Mouse (Mus musculus) hindbrain, embryonic 12.5 days (tissue): Measurements from ENCODE around the gene Rsph9. TPM values are rescaled to one million over a fixed set of nuclear protein-coding genes. Genes with fewer than 3 reads are reported as not detected.

ENCODE experiments used
- ATAC-seq: fragments of 200-750 bp; cut with Nextera tagmentation; 2 replicates; pipeline ENCODE4 v1.8.0; 2017; ENCODE audit warnings: moderate TSS enrichment; ENCODE audit not compliant: low FRiP score
- H3K27ac ChIP-seq: fragments of 300-500 bp; sonication (generic); 2 replicates; pipeline ENCODE4 v1.5.1; 2016; ENCODE audit warnings: mild to moderate bottlenecking
- H3K27me3 ChIP-seq: fragments of 300-500 bp; sonication (generic); 2 replicates; pipeline ENCODE4 v1.6.1; 2016; ENCODE audit warnings: mild to moderate bottlenecking
- H3K36me3 ChIP-seq: fragments of 300-500 bp; sonication (generic); 2 replicates; pipeline ENCODE4 v1.6.1; 2016; ENCODE audit warnings: mild to moderate bottlenecking
- H3K4me1 ChIP-seq: fragments of 300-500 bp; sonication (generic); 2 replicates; pipeline ENCODE4 v1.6.1; 2016
- H3K4me2 ChIP-seq: fragments of 300-500 bp; sonication (generic); replicated peaks from 2 replicates; pipeline ENCODE4 v1.6.1; 2016; ENCODE audit warnings: mild to moderate bottlenecking
- H3K4me3 ChIP-seq: fragments of 300-500 bp; sonication (generic); 2 replicates; pipeline ENCODE4 v1.5.1; 2016; ENCODE audit warnings: mild to moderate bottlenecking
- H3K9ac ChIP-seq: fragments of 300-500 bp; sonication (generic); 2 replicates; pipeline ENCODE4 v1.6.1; 2016; ENCODE audit warnings: mild to moderate bottlenecking, moderate library complexity
- H3K9me3 ChIP-seq: fragments of 300-500 bp; sonication (generic); replicated peaks from 2 replicates; pipeline ENCODE4 v1.6.1; 2016; ENCODE audit warnings: mild to moderate bottlenecking
- WGBS: fragments of 180-500 bp; shearing (Covaris S2); methylation state at CpG from one replicate; pipeline ENCODE4 v1.1.7; 2016; 5-methylcytosine and 5-hydroxymethylcytosine counted together
- polyA plus RNA-seq: library from polyadenylated mRNA; unstranded; fragments of >200 nt; fragmentation: Nextera tagmentation; extraction: Ambion mirVana; gene quantifications from 2 replicates; pipeline ENCODE4 v1.2.1, GENCODE M21; 2016

Gene Rsph9
- polyA plus RNA-seq, 1 experiment from 2014 or later: 21.5 TPM

- 96% methylated on average over 7 of the region's 7 CpGs for WGBS
Measured at GRCm38 (mm10) chr17:46162551-46162950, 18.5 kb upstream of the Rsph9 start.

GRCm38 (mm10) chr17:46161710-46162109 is 17.7 kb upstream of the Rsph9 start:
- peaks cover 24% of the 10 kb centered on the region for H3K4me1 ChIP-seq
- H3K4me2 ChIP-seq: peak overlapping the region; percentile 70
- no peaks in the 10 kb centered on the region for H3K9me3 ChIP-seq
- ATAC-seq: no peak
- H3K9ac ChIP-seq: peak overlapping the region; percentile 88
- H3K36me3 ChIP-seq: peaks cover 35% of the 10 kb centered on the region
- peak overlapping the region; percentile 82 for H3K27ac ChIP-seq
- peak overlapping the region; percentile 86 for H3K4me3 ChIP-seq
- 45% methylated on average over 9 of the region's 9 CpGs for WGBS
- no peaks in the 10 kb centered on the region for H3K27me3 ChIP-seq

More at GRCm38 (mm10) chr17:46162551-46162950, 18.5 kb upstream of the Rsph9 start:
- ATAC-seq: no peak
- no peaks in the 10 kb centered on the region for H3K27me3 ChIP-seq
- H3K4me1 ChIP-seq: peaks cover 24% of the 10 kb centered on the region
- H3K4me3 ChIP-seq: no peak overlapping the region
- no peak overlapping the region for H3K27ac ChIP-seq
- no peak overlapping the region for H3K9ac ChIP-seq
- H3K4me2 ChIP-seq: peak overlapping the region; percentile 70
- no peaks in the 10 kb centered on the region for H3K9me3 ChIP-seq
- H3K36me3 ChIP-seq: peaks cover 44% of the 10 kb centered on the region

GRCm38 (mm10) chr17:46161179-46161578 is 17.2 kb upstream of the Rsph9 start:
- H3K4me1 ChIP-seq: peaks cover 24% of the 10 kb centered on the region
- peak overlapping the region; percentile 70 for H3K4me2 ChIP-seq
- H3K36me3 ChIP-seq: peaks cover 30% of the 10 kb centered on the region
- peak overlapping the region; percentile 86 for H3K4me3 ChIP-seq
- H3K27me3 ChIP-seq: no peaks in the 10 kb centered on the region
- peak overlapping the region; percentile 82 for H3K27ac ChIP-seq
- peak overlapping the region; percentile 88 for H3K9ac ChIP-seq
- 0% methylated on average over 19 of the region's 19 CpGs for WGBS
- H3K9me3 ChIP-seq: no peaks in the 10 kb centered on the region
- peak; percentile 55 for ATAC-seq

- H3K9me3 ChIP-seq: no peaks in the 10 kb centered on the region
- peaks cover 24% of the 10 kb centered on the region for H3K4me1 ChIP-seq
- H3K9ac ChIP-seq: peak within 1 kb of the TSS; percentile 88
- no peaks in the 10 kb centered on the region for H3K27me3 ChIP-seq
- H3K4me2 ChIP-seq: peak within 1 kb of the TSS; percentile 70
- peak within 1 kb of the TSS; percentile 86 for H3K4me3 ChIP-seq
- H3K27ac ChIP-seq: peak within 1 kb of the TSS; percentile 82
- WGBS: under 1% methylated on average over 23 of the region's 23 CpGs
- H3K36me3 ChIP-seq: peaks cover 25% of the 10 kb centered on the region
- ATAC-seq: peak; percentile 95
Measured at GRCm38 (mm10) chr17:46160686-46161085, 16.7 kb upstream of the Rsph9 start, which contains the start of gene Gtpbp2. Gtpbp2 (plus strand) TSS chr17:46161032.

GRCm38 (mm10) chr17:46160090-46160662 is 16.2 kb upstream of the Rsph9 start:
- under 1% methylated on average over 16 of the region's 16 CpGs for WGBS
- Histone ChIP-seq H3K4me3 (peak overlapping the region; percentile 86), H3K9ac (peak overlapping the region; percentile 23), H3K36me3 (peaks cover 20% of the 10 kb centered on the region), H3K9me3 (no peaks in the 10 kb centered on the region), H3K27ac (peak overlapping the region; percentile 77), H3K27me3 (no peaks in the 10 kb centered on the region), H3K4me1 (peaks cover 24% of the 10 kb centered on the region), H3K4me2 (peak overlapping the region; percentile 70)
- peak; percentile 71 for ATAC-seq

GRCm38 (mm10) chr17:46159236-46159635 is 15.2 kb upstream of the Rsph9 start:
- H3K9me3 ChIP-seq: no peaks in the 10 kb centered on the region
- no peak overlapping the region for H3K9ac ChIP-seq
- peaks cover 24% of the 10 kb centered on the region for H3K4me1 ChIP-seq
- H3K4me3 ChIP-seq: no peak overlapping the region
- ATAC-seq: no peak
- H3K27ac ChIP-seq: no peak overlapping the region
- WGBS: 66% methylated on average over 2 of the region's 2 CpGs
- H3K4me2 ChIP-seq: peak overlapping the region; percentile 70; the same call in 1 of the 2 replicates
- H3K27me3 ChIP-seq: no peaks in the 10 kb centered on the region
- H3K36me3 ChIP-seq: peaks cover 11% of the 10 kb centered on the region

GRCm38 (mm10) chr17:46157131-46157530 is 13.1 kb upstream of the Rsph9 start:
- ATAC-seq: no peak
- Histone ChIP-seq H3K4me1 (peaks cover 21% of the 10 kb centered on the region), H3K27me3 (no peaks in the 10 kb centered on the region), H3K36me3 (no peaks in the 10 kb centered on the region), H3K4me3 (no peak overlapping the region), H3K27ac (no peak overlapping the region), H3K9ac (no peak overlapping the region), H3K9me3 (no peaks in the 10 kb centered on the region), H3K4me2 (no peak overlapping the region)
- WGBS: 88% methylated on average over 8 of the region's 8 CpGs

- no peaks in the 10 kb centered on the region for H3K27me3 ChIP-seq
- ATAC-seq: no peak
- H3K9ac ChIP-seq: no peak overlapping the region
- H3K36me3 ChIP-seq: no peaks in the 10 kb centered on the region
- H3K4me3 ChIP-seq: no peak overlapping the region
- H3K4me2 ChIP-seq: no peak overlapping the region
- no peaks in the 10 kb centered on the region for H3K9me3 ChIP-seq
- peaks cover 16% of the 10 kb centered on the region for H3K4me1 ChIP-seq
- H3K27ac ChIP-seq: no peak overlapping the region
- WGBS: 90% methylated on average over 5 of the region's 5 CpGs
Measured at GRCm38 (mm10) chr17:46156680-46157079, 12.7 kb upstream of the Rsph9 start.

- H3K9ac ChIP-seq: no peak overlapping the region
- 92% methylated on average over 3 of the region's 3 CpGs for WGBS
- no peaks in the 10 kb centered on the region for H3K36me3 ChIP-seq
- H3K4me3 ChIP-seq: no peak overlapping the region
- H3K9me3 ChIP-seq: no peaks in the 10 kb centered on the region
- no peak overlapping the region for H3K27ac ChIP-seq
- H3K27me3 ChIP-seq: no peaks in the 10 kb centered on the region
- no peak for ATAC-seq
- H3K4me2 ChIP-seq: no peak overlapping the region
- peaks cover 9% of the 10 kb centered on the region for H3K4me1 ChIP-seq
Measured at GRCm38 (mm10) chr17:46154336-46154735, 10.3 kb upstream of the Rsph9 start.

GRCm38 (mm10) chr17:46152847-46153782 is 9.1 kb upstream of the Rsph9 start, which contains the start of gene Mad2l1bp:
Mad2l1bp (minus strand) TSS chr17:46153553.
- 7% methylated on average over 33 of the region's 33 CpGs for WGBS
- H3K9me3 ChIP-seq: no peaks in the 10 kb centered on the region
- H3K4me1 ChIP-seq: peaks cover 9% of the 10 kb centered on the region
- H3K27me3 ChIP-seq: no peaks in the 10 kb centered on the region
- peak; percentile 90 for ATAC-seq
- peak within 1 kb of the TSS; percentile 54 for H3K4me3 ChIP-seq
- H3K27ac ChIP-seq: peak within 1 kb of the TSS; percentile 30; the same call in 1 of the 2 replicates
- peaks cover 11% of the 10 kb centered on the region for H3K36me3 ChIP-seq
- peak within 1 kb of the TSS; percentile 76 for H3K4me2 ChIP-seq
- H3K9ac ChIP-seq: peak within 1 kb of the TSS; percentile 75

GRCm38 (mm10) chr17:46139872-46140271 is 4.1 kb downstream of the Rsph9 start:
- WGBS: 91% methylated on average over 3 of the region's 3 CpGs
- Histone ChIP-seq H3K4me3 (no peak overlapping the region), H3K27me3 (no peaks in the 10 kb centered on the region), H3K4me2 (no peak overlapping the region), H3K27ac (no peak overlapping the region), H3K9ac (no peak overlapping the region), H3K4me1 (peaks cover 15% of the 10 kb centered on the region), H3K36me3 (no peaks in the 10 kb centered on the region), H3K9me3 (no peaks in the 10 kb centered on the region)
- ATAC-seq: no peak

- WGBS: 84% methylated on average over 8 of the region's 8 CpGs
- H3K9ac ChIP-seq: no peak overlapping the region
- no peak for ATAC-seq
Measured at GRCm38 (mm10) chr17:46138563-46139236, 5.3 kb downstream of the Rsph9 start.

More at GRCm38 (mm10) chr17:46138563-46139236, 5.3 kb downstream of the Rsph9 start:
- Histone ChIP-seq H3K4me1 (peaks cover 7% of the 10 kb centered on the region), H3K4me3 (no peak overlapping the region), H3K9me3 (no peaks in the 10 kb centered on the region), H3K36me3 (no peaks in the 10 kb centered on the region), H3K27ac (no peak overlapping the region), H3K27me3 (no peaks in the 10 kb centered on the region), H3K4me2 (no peak overlapping the region)
